Comparison of ENCODE assay signal across 14 mouse cellular contexts in the genomic region with DNA sequence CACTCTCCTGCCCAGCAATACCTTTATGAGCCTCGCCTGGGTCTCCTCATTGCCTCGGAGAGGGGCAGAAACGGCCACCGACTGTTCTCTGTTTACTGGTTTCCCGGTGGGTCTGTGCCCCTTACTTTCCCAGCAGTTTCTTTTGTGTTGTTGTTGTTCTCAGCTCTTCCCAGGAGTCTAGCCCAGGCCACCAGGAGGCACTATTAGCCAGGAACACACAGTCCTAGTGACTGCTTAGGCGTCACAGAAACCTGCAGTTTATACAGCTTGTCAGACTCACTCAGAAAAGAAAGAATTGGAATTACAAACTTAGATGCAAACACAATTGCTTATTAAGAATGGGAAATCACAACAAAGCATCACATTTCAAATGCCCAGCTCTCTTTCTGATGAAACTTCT. TPM values are rescaled to one million over a fixed set of nuclear protein-coding genes. Genes with fewer than 3 reads are reported as not detected.
DNase-seq lines count a peak whose midpoint lies in the region; ATAC-seq and TF ChIP-seq lines count a peak whose summit lies in the region.
"Had no signal": no experiment of that assay in that cellular context is flagged by ENCODE, and none has a peak within 500 bp of the region (broad histone marks: within the 10 kb centered on the region; RNA-seq: fewer than 3 reads in every experiment).

No protein-coding gene starts in this region.

- ATAC-seq in liver, embryonic 11.5 days (replicated peaks; ENCODE audit: low FRiP score), result no peak

- H3K9me3 ChIP-seq in liver, embryonic 11.5 days (ENCODE audit: control insufficient read depth, low read length), result no peaks in the 10 kb centered on the region
- no peaks in the 10 kb centered on the region for H3K9me3 ChIP-seq in E14TG2a.4 (ENCODE audit: low read length)
- H3K9me3 ChIP-seq: embryonic facial prominence, embryonic 10.5 days had no signal

- no peak overlapping the region for H3K27ac ChIP-seq in liver, embryonic 11.5 days (ENCODE audit: low read depth, low read length)
- H3K27ac ChIP-seq in gastrocnemius, adult 2 months, result no peak overlapping the region
- H3K27ac ChIP-seq: embryonic facial prominence, embryonic 10.5 days had no signal

- H3K27me3 ChIP-seq in liver, embryonic 11.5 days (replicated peaks; ENCODE audit: control insufficient read depth, insufficient read depth, low read length), result no peaks in the 10 kb centered on the region
- H3K27me3 ChIP-seq in E14TG2a.4 (ENCODE audit: insufficient read depth, low read length), result no peaks in the 10 kb centered on the region

- H3K9ac ChIP-seq in liver, embryonic 11.5 days (ENCODE audit: low read depth, low read length), result no peak overlapping the region

- no peak overlapping the region for H3K4me2 ChIP-seq in liver, embryonic 11.5 days

- no peak overlapping the region for H3K4me3 ChIP-seq in liver, embryonic 11.5 days (ENCODE audit: low read depth, low read length)
- H3K4me3 ChIP-seq in E14TG2a.4 (replicated peaks; ENCODE audit: low read length), result no peak overlapping the region
- H3K4me3 ChIP-seq in gastrocnemius, adult 2 months, result no peak overlapping the region
- H3K4me3 ChIP-seq: embryonic facial prominence, embryonic 10.5 days had no signal

- WGBS in liver, embryonic 11.5 days, result 61% methylated on average over 6 of the region's 6 CpGs

- peak; percentile 27 for TF ChIP-seq CTCF in E14TG2a.4 (conservative IDR thresholded peaks at IDR 0.05; ENCODE audit: low read length)
- TF ChIP-seq CTCF in gastrocnemius, adult 2 months (IDR thresholded peaks at IDR 0.05), result no peak

- H3K4me1 ChIP-seq in liver, embryonic 11.5 days (replicated peaks; ENCODE audit: control insufficient read depth, insufficient read depth, low read length), result no peaks in the 10 kb centered on the region
- no peaks in the 10 kb centered on the region for H3K4me1 ChIP-seq in E14TG2a.4 (replicated peaks; ENCODE audit: low read depth, low read length)

- DNase-seq in embryo, embryonic 10 days (ENCODE audit: low spot score), result peak; percentile 39
- no peak for DNase-seq in embryo, embryonic 9.5 days (ENCODE audit: extremely low spot score)
- DNase-seq in liver, result peak; percentile 6
- no peak for DNase-seq in liver, embryonic 11.5 days (ENCODE audit: low spot score)
- DNase-seq in induced T-regulatory cell, adult 2 months (ENCODE audit: low read depth), result peak; percentile 4
- DNase-seq in Muller cell, postnatal 12 days (ENCODE audit: inconsistent ontology term), result no peak
- DNase-seq in gastrocnemius, adult 2 months, result no peak
- DNase-seq: gastrocnemius, postnatal 14 days had no signal

- intact Hi-C loops in gastrocnemius, adult 2 months (cut with DNase I), result no loop called here

- H3K36me3 ChIP-seq in liver, embryonic 11.5 days (ENCODE audit: control insufficient read depth, insufficient read depth, low read length), result no peaks in the 10 kb centered on the region
- no peaks in the 10 kb centered on the region for H3K36me3 ChIP-seq in E14TG2a.4 (ENCODE audit: insufficient read depth, low read length)
- H3K36me3 ChIP-seq: embryonic facial prominence, embryonic 10.5 days had no signal

RNA-seq across cellular contexts. Expression of a gene that starts 0.7 kb away (rescaled TPM):
- polyA plus RNA-seq in liver, embryonic 11.5 days (2014; fragmentation: Nextera tagmentation; extraction: Ambion mirVana), result not detected in 2 replicates
- not detected for total RNA-seq in gastrocnemius, adult 2 months (2021)
- total RNA-seq: gastrocnemius, postnatal 14 days; heart, postnatal 14 days; left cerebral cortex, postnatal 25 days; megakaryocyte progenitor cell, adult 5-6 weeks had no signal
- polyA plus RNA-seq: embryonic facial prominence, embryonic 10.5 days; neural tube, embryonic 14.5 days had no signal

RNA-seq across cellular contexts. Expression of a gene that starts 48.5 kb away (rescaled TPM):
- not detected in 2 replicates for polyA plus RNA-seq in liver, embryonic 11.5 days (2014; fragmentation: Nextera tagmentation; extraction: Ambion mirVana)
- total RNA-seq in gastrocnemius, adult 2 months (2021), result not detected
- total RNA-seq: gastrocnemius, postnatal 14 days; heart, postnatal 14 days; left cerebral cortex, postnatal 25 days; megakaryocyte progenitor cell, adult 5-6 weeks had no signal
- polyA plus RNA-seq: embryonic facial prominence, embryonic 10.5 days; neural tube, embryonic 14.5 days had no signal

Comparison
In these comparisons a context has a peak if more than half of its experiments do, and no peak if none do; other contexts are left out.
1. DNase-seq: peak in embryo, embryonic 10 days (single experiment), liver (single experiment) and induced T-regulatory cell, adult 2 months (single experiment); none in embryo, embryonic 9.5 days (single experiment), liver, embryonic 11.5 days (single experiment), Muller cell, postnatal 12 days (single experiment) and gastrocnemius, adult 2 months (single experiment).